Mouse (Mus musculus) heart, adult 18-20 months (tissue): Measurements from ENCODE around the gene Cyth2. TPM values are rescaled to one million over a fixed set of nuclear protein-coding genes. Genes with fewer than 3 reads are reported as not detected.
A peak's percentile ranks its signal among the peaks of the same experiment; 100 is the strongest.

Source experiments
- DNase-seq, 2 experiments: peaks; one replicate each; pipeline ENCODE4 v3.0.0; 2021 to 2022; ENCODE audit warnings: mixed read lengths in 1 of 2
- total RNA-seq, 2 experiments: library from RNA; stranded (reverse); gene quantifications; 2 replicates each; pipeline ENCODE4 v1.2.3; 2021

Gene Cyth2
- total RNA-seq, 2 experiments from 2014 or later: 65.8 to 68.9 TPM

DNA sequence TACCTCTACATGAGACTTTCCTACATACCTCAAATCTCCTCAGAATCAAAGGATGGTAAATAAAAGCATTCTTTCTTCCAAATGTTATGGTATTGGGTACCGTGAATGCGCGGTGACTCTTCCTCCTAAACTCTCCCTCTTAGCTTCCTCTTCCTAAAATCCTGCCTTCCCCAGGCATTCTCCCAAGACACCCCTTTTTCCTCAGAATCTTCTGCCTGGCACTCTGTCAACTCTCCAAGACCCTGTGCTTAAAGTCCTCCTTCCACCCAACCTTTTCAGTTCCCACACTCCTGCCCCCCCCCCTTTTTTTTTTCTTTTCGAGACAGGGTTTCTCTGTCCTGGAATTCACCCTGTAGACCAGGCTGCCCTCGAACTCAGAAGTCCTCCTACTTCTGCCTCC, 460 bp upstream of the Cyth2 start:
- no peak for DNase-seq

DNA sequence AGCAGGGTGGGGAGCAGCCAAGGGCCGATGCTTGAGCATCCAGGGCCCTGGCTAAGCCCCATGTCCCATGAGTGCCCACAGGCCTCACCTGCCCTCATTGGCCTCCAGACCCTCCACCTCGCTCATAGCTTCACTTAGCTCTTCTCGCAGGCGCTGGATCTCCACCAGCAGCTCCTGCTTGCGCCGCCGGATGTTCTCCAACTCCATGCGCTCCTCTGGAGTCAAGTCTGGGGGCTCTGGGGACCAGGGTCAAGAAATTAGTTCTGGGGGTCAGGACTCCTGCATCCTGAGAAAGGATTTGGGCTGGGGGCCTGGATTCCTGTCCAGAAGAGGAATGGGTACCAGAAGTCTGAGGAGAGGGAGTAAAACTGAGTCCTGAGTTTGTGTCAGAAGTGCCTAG, 1.5 kb downstream of the Cyth2 start:
- no peak for DNase-seq

DNA sequence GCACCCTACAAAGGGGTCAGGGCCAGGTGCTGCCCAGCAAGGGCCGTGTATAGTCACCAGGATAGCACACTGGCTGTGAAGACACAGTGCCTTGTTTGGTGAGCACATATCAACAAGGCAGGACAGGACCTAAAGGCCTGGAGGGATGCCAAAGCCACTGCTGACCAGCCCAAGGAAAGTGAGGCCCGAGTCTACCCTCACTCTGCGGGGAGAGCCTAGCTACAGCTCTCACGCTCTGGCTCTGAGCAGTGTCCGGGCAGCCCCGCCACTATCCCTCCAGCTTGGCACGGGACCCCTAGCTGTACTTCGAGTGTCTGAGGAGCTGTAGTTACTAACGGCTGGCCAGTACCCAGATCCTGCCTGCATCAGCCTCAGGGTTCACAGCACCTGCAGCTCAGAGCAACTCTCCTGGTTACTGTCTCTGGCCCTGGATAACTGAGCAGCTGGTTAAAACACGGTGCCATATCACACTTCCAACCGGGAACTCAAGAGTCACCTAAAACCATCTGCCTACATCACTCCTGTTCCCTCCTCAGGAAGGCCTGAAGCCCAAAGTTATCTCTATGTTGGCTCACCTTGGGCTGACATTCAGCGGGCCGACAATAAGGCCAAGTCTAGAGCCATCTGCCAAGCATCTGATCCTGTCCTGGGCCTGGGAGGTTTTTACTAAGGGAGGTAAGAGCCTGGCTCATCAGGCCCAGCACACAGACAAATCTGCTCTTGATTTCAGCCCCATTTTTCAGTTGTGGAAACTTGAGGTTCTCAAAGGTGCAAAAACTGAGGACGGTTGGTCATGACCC, 4.9 kb downstream of the Cyth2 start:
- peak in 1 of 2 experiments; percentile 42 for DNase-seq

DNA sequence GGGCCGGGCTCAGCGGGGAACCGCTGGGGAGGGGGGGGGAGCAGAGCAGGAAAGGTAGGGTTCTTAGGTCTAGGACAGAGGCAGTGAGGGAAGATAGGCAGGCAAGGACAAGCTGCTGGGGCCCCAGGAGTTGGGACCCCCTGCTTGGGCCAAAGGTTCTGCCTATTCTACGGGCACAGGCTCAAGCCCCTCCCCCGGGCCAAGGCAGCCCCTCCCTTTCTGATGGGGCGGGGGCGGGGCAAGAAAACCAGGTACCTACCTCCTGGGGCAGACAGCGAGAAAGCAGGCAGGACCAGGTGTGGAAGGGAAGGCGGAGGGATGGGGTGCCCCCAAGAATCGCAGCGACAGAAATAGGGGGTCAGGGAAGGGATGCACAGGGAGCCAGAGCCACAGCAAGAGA, 5.9 kb downstream of the Cyth2 start:
- no peak for DNase-seq

DNA sequence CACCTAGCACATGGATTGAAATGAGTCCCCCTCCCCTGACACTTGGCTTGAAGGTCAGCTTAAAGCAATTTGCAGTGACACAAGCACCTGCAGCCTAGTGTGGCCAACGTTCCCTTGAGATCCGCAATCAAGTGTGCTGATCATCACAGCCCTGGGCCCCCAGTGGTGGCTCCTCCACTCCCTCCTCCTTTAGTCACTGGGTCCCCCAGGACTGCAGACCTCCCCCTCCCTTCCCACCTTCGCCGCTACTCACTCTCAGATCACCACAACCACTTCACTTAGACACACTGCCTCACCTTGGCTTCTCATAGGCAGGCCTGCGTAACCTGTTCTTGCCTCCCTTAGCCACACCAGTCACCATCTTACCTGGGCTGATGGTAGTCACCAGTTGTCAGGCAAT, 8.4 kb downstream of the Cyth2 start:
- no peak for DNase-seq

DNA sequence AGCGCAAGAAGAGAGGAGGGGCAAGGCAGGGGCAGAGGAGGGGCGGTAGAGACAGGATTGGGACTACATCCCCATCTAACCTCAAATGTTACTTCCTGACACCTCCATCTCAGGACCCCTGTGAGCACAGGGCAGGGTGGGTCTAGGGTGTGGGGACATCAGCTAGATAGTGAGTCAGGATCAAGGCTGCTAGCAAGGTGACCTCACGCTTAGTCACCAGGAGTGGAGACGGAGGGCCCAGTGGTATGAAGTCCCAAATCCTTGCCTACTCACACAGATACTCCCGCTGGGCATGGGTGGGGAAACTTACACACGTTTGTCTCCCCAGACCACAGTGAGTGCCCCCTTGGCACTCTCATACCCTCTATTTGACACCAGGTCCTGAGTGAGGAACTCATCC, 11.8 kb downstream of the Cyth2 start:
- no peak for DNase-seq

DNA sequence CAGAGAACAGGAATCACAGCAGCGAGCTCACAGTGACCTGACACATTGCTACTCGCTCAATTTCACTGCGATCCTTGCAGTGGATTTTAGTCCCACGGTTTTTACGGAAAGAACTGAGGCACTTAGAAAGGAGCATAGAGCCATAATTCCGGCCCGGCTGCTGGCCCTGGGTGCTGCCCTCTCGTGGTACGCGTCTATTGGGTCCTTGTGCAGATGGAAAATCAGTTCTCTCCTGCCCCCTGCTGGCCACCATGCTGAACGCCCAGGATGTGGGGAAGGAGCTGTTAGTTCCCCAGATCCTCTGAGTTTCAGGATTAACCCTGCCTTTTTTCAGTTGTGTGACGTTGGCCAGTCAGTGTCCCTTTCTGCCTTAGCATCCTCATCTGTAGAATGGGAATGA, 13.0 kb downstream of the Cyth2 start:
- peak; percentile 90 to 94 for DNase-seq

DNA sequence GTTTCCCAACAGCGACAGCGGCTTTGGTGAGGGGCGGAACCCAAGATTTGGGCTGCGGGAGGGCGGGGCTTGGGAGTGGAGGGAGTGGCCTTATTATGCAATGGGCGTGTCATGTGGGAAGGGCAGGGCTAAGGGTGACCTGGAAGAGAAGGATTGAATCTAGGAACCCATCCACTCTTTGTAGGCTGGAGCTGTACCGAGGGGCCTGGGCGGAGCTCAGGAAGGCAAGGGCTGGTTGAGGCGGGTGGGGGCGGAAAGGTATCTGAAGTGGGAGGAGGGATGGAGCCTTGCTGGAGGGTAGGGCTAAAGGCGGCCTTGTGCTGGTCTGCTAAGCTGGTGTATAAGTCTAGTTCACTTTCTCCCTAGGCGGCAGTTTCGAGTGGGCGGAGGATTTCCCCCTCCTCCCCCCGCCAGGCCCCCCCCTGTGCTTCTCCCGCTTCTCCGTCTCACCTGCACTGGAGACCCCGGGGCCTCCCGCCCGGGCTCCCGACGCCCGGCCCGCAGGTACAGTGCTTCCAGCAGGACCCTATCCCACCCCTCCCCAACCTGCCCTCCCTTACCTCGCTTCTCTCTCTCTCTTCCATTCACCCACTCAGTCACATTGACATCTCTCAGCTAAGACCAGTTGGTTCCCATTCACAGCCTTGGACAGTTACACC, 13.7 kb downstream of the Cyth2 start:
- DNase-seq: peak; percentile 29 to 33

DNA sequence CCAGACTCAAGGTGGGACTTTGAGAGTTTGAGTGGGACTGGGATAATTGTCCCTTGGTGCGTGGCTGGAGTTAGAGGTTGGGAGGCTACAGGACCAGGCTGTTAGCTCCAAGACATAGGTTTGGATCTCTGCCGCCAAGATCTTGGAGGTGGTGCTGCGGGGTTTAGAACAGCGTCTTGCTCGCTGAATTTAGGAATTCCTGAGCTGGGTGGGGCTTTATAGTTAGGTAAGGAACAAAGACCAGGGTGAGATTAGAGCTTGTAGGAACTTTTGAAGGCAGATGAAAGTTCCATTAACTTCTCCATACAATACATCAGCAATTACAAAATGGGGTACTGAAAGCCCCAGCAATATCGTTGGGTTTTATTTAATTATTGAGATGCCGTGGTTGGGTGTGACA, 14.4 kb downstream of the Cyth2 start:
- DNase-seq: no peak

DNA sequence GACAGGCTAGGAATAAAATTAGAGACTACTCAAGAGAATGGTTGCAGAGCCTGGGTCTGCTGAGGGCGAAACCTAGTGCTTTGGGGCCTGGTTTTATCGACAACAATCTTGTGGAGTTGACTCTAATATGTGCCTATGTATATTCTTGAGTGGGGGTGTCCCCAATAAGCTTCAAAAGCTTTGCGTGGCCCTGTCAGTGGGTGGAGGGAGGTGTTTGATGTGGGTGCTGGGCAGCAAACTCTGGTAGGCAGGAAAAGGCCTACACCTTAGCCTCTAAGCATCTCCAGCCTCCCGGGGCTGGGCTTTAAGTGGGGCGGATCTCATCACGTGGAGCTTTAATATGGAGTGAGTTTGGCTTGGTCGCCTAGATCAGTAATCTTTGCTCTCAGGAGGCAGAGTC, 15.4 kb downstream of the Cyth2 start:
- DNase-seq: no peak

DNA sequence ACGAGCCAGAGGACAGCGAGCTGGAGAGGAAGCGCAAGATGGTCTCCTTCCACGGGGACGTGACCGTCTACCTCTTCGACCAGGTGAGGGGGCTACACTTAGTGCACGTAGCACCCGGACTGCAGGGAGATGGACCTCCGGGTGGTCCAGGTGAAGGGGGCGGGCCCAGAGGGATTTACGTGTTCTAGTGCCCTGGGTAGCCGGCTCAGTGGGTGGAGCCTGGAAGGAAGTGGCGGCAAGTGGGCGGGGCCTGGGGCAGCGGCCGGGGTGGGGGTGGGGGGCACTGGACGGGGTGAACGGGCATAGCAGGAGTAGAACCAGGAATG, 15.9 kb downstream of the Cyth2 start:
- DNase-seq: no peak

DNA sequence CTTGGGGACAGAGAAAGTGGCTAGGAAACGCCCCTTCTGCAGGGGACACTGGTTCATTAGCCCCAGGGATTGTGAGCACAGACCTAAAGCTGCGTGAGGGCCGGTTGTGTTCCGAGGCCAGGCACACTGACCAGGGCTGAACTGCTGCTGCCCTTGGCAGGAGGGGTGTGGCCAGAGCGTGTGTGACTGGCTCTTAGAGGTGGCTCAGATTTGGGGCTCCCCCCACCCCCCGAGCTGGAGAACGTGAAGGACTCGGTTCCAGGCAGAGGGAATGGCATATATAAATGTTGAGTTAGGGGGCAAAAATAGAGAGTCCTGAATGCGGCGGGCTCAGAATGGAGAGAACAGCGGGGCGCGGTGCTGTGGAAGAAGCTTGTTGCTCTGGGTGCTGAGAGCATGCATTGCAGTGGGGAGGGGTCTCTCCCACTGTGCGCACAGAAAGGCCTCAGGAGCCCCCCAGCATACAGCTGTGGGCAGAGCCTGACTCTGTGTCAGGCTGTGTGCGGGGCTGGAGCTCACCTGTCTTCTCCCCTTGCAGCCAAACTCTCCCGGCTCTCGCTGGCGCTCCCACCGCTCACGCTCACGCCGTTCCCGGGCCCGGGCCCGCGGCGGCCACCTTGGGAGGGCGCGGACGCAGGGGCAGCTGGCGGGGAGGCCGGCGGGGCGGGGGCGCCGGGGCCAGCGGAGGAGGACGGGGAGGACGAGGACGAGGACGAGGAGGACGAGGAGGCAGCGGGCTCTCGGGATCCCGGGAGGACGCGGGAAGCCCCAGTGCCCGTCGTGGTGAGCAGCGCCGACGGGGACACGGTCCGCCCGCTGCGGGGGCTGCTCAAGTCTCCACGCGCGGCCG, 16.5 kb downstream of the Cyth2 start:
- DNase-seq: no peak

DNA sequence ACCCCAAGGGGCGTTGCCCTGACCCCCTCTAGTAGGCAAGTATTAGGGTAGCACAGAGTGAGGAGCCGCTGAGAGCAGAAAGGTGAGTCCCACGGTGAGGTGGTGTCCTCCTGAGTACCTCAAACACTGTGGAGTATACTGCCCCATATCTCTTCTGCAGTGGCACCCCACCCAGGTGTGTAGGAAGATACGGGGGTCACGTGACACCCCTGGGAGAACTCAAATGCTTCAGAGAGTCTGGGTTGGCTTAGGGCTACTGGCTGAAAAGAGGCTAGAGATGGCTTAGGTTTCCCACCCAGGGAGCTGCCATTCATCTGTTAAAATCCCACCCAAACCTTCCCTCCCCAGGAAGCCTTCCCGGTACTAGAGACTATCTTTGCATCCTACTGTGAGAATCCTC, 17.4 kb downstream of the Cyth2 start:
- no peak for DNase-seq

DNA sequence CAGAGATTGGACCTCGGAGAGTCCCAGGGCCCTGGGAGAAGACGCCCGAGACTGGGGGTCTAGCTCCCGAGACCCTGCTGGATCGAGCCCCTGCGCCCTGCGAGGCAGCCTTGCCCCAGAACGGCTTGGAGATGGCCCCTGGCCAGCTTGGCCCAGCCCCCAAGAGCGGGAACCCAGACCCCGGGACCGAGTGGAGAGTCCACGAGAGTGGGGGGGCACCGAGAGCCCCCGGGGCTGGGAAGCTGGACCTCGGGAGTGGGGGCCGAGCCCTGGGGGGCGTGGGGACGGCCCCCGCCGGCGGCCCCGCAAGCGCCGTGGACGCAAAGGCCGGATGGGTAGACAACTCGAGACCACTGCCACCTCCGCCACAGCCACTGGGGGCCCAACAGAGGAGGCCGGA, 19.4 kb downstream of the Cyth2 start:
- no peak for DNase-seq

DNA sequence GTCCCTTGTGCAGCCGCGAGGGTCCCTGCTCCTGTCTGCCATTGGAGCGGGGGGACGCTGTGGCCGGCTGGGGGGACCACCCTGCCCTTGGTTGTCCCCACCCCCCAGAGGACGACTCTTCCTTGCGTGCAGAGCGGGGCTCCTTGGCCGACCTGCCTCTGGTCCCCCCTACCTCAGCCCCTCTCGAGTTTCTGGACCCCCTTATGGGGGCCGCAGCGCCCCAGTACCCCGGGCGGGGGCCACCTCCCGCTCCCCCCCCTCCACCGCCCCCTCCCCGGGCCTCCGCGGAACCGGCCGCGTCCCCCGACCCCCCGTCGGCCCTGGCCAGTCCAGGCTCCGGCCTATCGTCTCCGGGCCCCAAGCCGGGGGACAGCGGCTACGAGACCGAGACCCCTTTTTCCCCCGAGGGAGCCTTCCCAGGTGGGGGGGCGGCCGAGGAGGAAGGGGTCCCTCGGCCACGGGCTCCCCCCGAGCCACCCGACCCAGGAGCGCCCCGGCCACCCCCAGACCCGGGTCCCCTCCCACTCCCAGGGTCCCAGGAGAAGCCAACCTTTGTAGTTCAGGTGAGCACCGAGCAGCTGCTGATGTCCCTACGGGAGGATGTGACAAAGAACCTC, 20.3 kb downstream of the Cyth2 start:
- no peak for DNase-seq

DNA sequence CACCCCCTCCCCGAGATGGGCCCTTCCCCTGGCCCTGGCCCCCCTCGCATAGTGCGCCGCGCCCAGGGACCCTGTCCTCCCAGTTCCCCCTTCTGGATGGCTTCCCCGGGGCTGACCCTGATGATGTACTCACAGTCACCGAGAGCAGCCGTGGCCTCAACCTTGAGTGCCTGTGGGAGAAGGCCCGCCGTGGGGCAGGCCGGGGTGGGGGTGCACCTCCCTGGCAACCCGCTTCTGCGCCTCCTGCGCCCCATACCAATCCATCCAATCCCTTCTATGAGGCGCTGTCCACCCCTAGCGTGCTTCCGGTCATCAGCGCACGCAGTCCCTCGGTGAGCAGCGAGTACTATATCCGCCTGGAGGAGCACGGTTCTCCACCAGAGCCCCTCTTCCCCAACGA, 21.1 kb downstream of the Cyth2 start:
- no peak for DNase-seq

DNA sequence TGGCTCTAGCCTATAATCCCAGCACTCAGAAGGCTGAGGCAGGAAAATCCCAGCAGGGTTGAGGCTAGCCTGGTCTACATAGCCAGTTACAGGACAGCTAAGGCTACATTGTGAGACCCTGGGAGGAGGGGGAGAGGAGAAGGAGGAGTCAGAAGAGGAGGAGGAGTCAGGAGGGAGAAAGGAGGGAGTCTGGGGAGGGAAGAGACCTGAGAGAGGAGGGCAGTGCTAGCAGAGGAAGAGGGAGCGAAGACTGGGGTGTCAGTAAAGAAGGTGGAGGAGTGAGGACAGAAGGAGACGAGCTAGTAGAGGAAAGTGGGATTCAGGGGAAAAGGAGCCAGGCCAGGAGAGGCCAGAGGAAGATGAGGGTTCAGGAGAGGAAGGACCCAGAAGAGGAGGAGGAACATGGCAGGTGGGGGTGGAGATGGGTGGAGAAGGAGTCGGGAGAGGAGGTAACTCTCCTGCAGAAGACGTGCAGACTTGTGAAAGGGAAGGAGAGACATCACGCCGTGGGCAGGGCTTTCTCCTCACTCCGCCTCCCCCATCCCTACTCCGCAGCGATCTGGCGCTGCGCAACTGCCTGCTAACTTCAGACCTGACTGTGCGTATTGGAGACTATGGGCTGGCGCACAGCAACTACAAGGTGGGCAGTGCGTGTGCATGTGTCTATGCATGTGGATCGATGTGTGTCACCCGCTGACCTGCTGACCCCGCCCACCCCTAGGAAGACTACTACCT, 22.5 kb downstream of the Cyth2 start:
- DNase-seq: no peak

DNA sequence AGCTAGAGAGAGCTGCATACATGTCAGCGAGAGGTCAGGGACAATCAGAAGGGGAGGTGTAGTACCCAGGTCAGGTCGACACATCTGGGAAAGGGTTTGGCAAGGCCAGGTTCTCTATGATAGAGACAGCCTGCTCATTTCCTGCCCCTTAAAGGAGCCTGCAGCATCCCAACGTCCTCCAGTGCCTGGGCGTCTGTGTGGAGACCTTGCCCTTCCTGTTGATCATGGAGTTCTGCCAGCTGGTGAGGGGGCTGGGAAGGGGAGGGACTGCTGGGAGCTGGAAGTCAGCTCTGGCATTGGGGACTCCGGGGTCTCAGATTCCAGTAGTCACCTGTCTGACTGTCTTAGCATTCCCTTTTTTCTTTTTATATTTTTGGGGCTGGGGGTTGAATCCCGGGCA, 23.7 kb downstream of the Cyth2 start:
- no peak for DNase-seq

DNA sequence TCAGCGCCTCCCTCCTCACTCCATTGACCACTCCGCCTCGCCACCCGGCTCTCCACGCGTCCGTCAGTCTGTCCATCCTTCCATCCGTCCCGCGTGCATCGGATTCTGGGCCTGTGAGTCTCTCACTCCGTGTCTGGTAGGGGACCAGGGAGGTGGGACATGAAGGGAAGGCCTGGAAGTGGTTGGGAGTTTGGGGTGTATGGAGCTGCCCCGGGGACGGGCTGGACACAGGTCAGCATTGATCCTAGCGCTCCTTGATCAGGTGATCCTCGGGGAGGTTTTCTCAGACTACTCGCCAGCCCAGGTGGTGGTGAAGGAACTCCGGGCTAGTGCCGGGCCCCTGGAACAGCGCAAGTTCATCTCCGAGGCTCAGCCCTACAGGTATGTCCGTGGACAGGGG, 26.7 kb downstream of the Cyth2 start:
- DNase-seq: no peak

DNA sequence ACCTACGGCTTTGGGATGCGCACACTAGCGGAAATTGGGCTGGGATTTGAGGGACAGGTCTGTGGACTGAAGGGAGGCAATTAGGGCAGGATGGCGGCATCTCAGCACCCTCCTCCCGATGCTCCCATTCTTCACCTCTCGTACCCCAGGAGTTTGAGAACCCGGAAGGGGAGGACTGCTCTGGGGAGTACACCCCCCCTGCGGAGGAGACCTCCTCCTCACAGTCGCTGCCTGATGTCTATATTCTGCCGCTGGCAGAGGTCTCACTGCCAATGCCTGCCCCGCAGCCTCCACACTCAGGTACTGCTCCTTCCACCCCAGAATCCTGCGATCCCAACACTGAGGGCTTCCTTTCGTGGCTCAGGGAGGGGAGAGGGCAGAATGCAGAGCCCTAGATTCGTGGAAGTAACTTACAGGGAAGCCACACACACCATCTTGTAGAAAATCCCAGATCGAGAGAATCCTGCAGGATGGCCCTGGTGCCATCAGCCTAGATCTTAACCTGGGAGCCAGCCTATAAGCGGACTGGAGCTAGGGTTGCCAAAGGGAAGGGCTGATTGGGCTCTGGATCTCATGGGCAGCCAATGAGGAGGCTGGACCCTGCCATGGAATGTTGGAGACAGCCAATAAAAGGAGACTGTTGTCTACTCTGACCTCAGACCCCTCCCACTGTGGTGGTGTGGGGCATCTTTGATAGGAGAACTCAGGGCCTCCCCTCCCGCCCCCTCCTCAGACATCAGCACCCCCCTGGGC, 27.5 kb downstream of the Cyth2 start:
- DNase-seq: no peak

DNA sequence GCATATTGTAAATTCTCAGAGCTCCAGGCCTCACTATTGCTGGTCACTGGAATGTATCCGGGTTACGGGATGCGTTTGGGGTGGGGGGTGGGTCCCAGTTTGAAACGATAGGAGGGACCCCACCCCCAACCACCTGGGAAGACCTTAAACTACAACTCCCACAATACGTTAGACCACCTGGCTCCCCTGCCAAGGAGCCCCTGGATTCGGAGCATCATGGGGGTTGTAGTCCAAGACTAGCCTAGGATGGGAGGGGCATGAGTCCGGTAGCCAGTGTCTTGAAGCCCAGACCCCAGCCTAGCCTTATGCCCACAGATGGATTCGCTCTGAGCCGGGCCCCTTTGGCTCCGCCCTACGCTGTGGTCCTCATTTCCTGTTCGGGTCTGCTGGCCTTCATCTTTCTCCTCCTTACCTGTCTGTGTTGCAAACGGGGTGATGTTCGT, 28.2 kb downstream of the Cyth2 start:
- no peak for DNase-seq
